Comparison of ENCODE assay signal across 8 mouse cellular contexts in the genomic region with DNA sequence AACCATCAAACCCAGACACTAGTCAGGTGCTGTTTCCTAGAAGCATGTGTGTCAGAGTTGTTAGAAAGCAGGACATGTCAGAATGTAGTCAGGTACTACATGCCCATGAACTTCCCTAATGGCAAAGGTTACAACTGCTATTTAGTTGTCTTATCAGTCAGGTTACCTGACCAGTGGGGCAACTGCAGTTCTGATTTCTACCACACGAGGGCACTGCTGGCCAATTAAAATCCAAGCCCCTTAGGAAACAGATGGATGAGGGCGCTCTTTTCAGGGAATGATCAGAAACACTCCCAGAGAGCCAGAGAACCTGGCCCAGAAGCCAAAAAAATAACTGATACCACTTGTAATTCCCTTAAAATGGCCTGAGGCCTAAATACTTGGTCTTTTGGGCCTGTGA.
A peak's percentile ranks its signal among the peaks of the same experiment; 100 is the strongest.
DNase-seq lines count a peak whose midpoint lies in the region; ATAC-seq lines count a peak whose summit lies in the region.

No protein-coding gene starts in this region.

- no peak overlapping the region for H3K27ac ChIP-seq in midbrain, embryonic 14.5 days (replicated peaks; ENCODE audit: low read depth, low read length)
- H3K27ac ChIP-seq in midbrain, embryonic 15.5 days: no peak overlapping the region
- peak overlapping the region; percentile 39; the same call in 1 of the 2 replicates for H3K27ac ChIP-seq in hindbrain, embryonic 15.5 days (replicated peaks)
- no peak overlapping the region for H3K27ac ChIP-seq in neural tube, embryonic 11.5 days (ENCODE audit: low read depth, low read length)

- peaks cover 39% of the 10 kb centered on the region for H3K36me3 ChIP-seq in midbrain, embryonic 14.5 days (ENCODE audit: control insufficient read depth, insufficient read depth, low read length)
- peaks cover 17% of the 10 kb centered on the region; the same call in 1 of the 2 replicates for H3K36me3 ChIP-seq in midbrain, embryonic 15.5 days (replicated peaks)
- H3K36me3 ChIP-seq in hindbrain, embryonic 15.5 days: peaks cover 33% of the 10 kb centered on the region
- peaks cover 3% of the 10 kb centered on the region; the same call in 1 of the 2 replicates for H3K36me3 ChIP-seq in neural tube, embryonic 11.5 days (ENCODE audit: control insufficient read depth, insufficient read depth, low read length)

- no peak overlapping the region for H3K9ac ChIP-seq in midbrain, embryonic 14.5 days (replicated peaks; ENCODE audit: low read length)
- H3K9ac ChIP-seq in midbrain, embryonic 15.5 days: no peak overlapping the region
- no peak overlapping the region for H3K9ac ChIP-seq in hindbrain, embryonic 15.5 days
- H3K9ac ChIP-seq in neural tube, embryonic 11.5 days (ENCODE audit: low read length): no peak overlapping the region

- no peaks in the 10 kb centered on the region for H3K27me3 ChIP-seq in midbrain, embryonic 14.5 days (ENCODE audit: control insufficient read depth, insufficient read depth, low read length)
- H3K27me3 ChIP-seq in midbrain, embryonic 15.5 days (replicated peaks): no peaks in the 10 kb centered on the region
- H3K27me3 ChIP-seq in hindbrain, embryonic 15.5 days: no peaks in the 10 kb centered on the region
- H3K27me3 ChIP-seq in neural tube, embryonic 11.5 days (ENCODE audit: control insufficient read depth, insufficient read depth, low read length): no peaks in the 10 kb centered on the region

- no peaks in the 10 kb centered on the region for H3K4me1 ChIP-seq in midbrain, embryonic 14.5 days (ENCODE audit: control insufficient read depth, insufficient read depth, low read length)
- H3K4me1 ChIP-seq in midbrain, embryonic 15.5 days: peaks cover 3% of the 10 kb centered on the region; the same call in 1 of the 2 replicates
- H3K4me1 ChIP-seq in hindbrain, embryonic 15.5 days (replicated peaks): peaks cover 30% of the 10 kb centered on the region
- no peaks in the 10 kb centered on the region for H3K4me1 ChIP-seq in neural tube, embryonic 11.5 days (ENCODE audit: control insufficient read depth, insufficient read depth, low read length)

- no peaks in the 10 kb centered on the region for H3K9me3 ChIP-seq in midbrain, embryonic 14.5 days (ENCODE audit: control insufficient read depth, low read length)
- H3K9me3 ChIP-seq in midbrain, embryonic 15.5 days: no peaks in the 10 kb centered on the region
- no peaks in the 10 kb centered on the region for H3K9me3 ChIP-seq in hindbrain, embryonic 15.5 days
- no peaks in the 10 kb centered on the region for H3K9me3 ChIP-seq in neural tube, embryonic 11.5 days (ENCODE audit: control insufficient read depth, low read length)

- no peak for ATAC-seq in midbrain, embryonic 14.5 days (ENCODE audit: low FRiP score, low TSS enrichment)
- ATAC-seq in midbrain, embryonic 15.5 days (replicated peaks): no peak
- ATAC-seq in hindbrain, embryonic 15.5 days (ENCODE audit: low FRiP score, low read depth): no peak
- ATAC-seq in neural tube, embryonic 11.5 days (ENCODE audit: insufficient read depth, low FRiP score, low TSS enrichment): no peak

- no peak overlapping the region for H3K4me2 ChIP-seq in midbrain, embryonic 14.5 days (ENCODE audit: low read length)
- H3K4me2 ChIP-seq in midbrain, embryonic 15.5 days: no peak overlapping the region
- H3K4me2 ChIP-seq in hindbrain, embryonic 15.5 days: no peak overlapping the region
- no peak overlapping the region for H3K4me2 ChIP-seq in neural tube, embryonic 11.5 days (ENCODE audit: low read depth)

- DNase-seq in midbrain, embryonic 14.5 days: peak; percentile 92
- DNase-seq in cerebellum, adult 9-10 months: peak; percentile 95
- DNase-seq in frontal cortex, adult 2 months (ENCODE audit: extremely low spot score in 1 of 2, low spot score in 1 of 2): peak; percentile 70 to 97
- DNase-seq in left cerebral cortex, postnatal 14 days (ENCODE audit: low spot score in 2 of 2): peak; percentile 88 to 90
- peak; percentile 86 for DNase-seq in neural tube, embryonic 11.5 days (ENCODE audit: low spot score)
- DNase-seq in testis, postnatal 10 days (ENCODE audit: low spot score): peak; percentile 91

- 0% methylated on average over 2 of the region's 2 CpGs for WGBS in midbrain, embryonic 14.5 days
- WGBS in midbrain, embryonic 15.5 days: 1% methylated on average over 2 of the region's 2 CpGs
- WGBS in hindbrain, embryonic 15.5 days: 0% methylated on average over 2 of the region's 2 CpGs
- WGBS in neural tube, embryonic 11.5 days: 6% methylated on average over 2 of the region's 2 CpGs

- H3K4me3 ChIP-seq in midbrain, embryonic 14.5 days (replicated peaks; ENCODE audit: low read depth, low read length): no peak overlapping the region
- H3K4me3 ChIP-seq in midbrain, embryonic 15.5 days: no peak overlapping the region
- no peak overlapping the region for H3K4me3 ChIP-seq in hindbrain, embryonic 15.5 days
- H3K4me3 ChIP-seq in neural tube, embryonic 11.5 days (ENCODE audit: low read depth, low read length): no peak overlapping the region

- intact Hi-C loops in left cerebral cortex, postnatal 14 days (cut with DNase I): loop anchor here (1.0 to 10.0 kb wide), 4 partner anchors 32 to 190 kb away; no protein-coding TSS in a partner anchor
